ENCODE assay signal across 8 mouse cellular contexts in genomic region chr7:82335211-82336121, GRCm38 (mm10). TPM values are rescaled to one million over a fixed set of nuclear protein-coding genes. Genes with fewer than 3 reads are reported as not detected.
DNase-seq lines count a peak whose midpoint lies in the region; ATAC-seq and TF ChIP-seq lines count a peak whose summit lies in the region.

Adamtsl3 (plus strand) TSS chr7:82335694.

- peak within 1 kb of the TSS; percentile 53 for H3K9ac ChIP-seq in heart, postnatal 0 days (replicated peaks; ENCODE audit: low read depth, low read length)
- peak within 1 kb of the TSS; percentile 18 for H3K9ac ChIP-seq in stomach, postnatal 0 days (ENCODE audit: low read length)

- WGBS in forebrain, embryonic 10.5 days, result under 1% methylated on average over 92 of the region's 95 CpGs
- WGBS in heart, postnatal 0 days, result 2% methylated on average over 76 of the region's 95 CpGs
- WGBS in midbrain, embryonic 10.5 days, result 1% methylated on average over 95 of the region's 95 CpGs
- 2% methylated on average over 88 of the region's 95 CpGs for WGBS in stomach, postnatal 0 days

- H3K9me3 ChIP-seq in forebrain, embryonic 10.5 days, result no peaks in the 10 kb centered on the region
- no peaks in the 10 kb centered on the region for H3K9me3 ChIP-seq in heart, postnatal 0 days (replicated peaks; ENCODE audit: control insufficient read depth, low read length)
- no peaks in the 10 kb centered on the region for H3K9me3 ChIP-seq in midbrain, embryonic 10.5 days (replicated peaks)
- H3K9me3 ChIP-seq in stomach, postnatal 0 days (ENCODE audit: control insufficient read depth, low read length), result no peaks in the 10 kb centered on the region

- peak within 1 kb of the TSS; percentile 58 for H3K4me3 ChIP-seq in forebrain, embryonic 10.5 days
- peak within 1 kb of the TSS; percentile 57 for H3K4me3 ChIP-seq in heart, postnatal 0 days (ENCODE audit: low read depth, low read length)
- H3K4me3 ChIP-seq in midbrain, embryonic 10.5 days, result peak within 1 kb of the TSS; percentile 58
- peak within 1 kb of the TSS; percentile 43 for H3K4me3 ChIP-seq in stomach, postnatal 0 days (ENCODE audit: low read depth, low read length)

- H3K4me1 ChIP-seq in forebrain, embryonic 10.5 days, result peaks cover 16% of the 10 kb centered on the region
- no peaks in the 10 kb centered on the region for H3K4me1 ChIP-seq in heart, postnatal 0 days (ENCODE audit: control insufficient read depth, insufficient read depth)
- peaks cover 16% of the 10 kb centered on the region for H3K4me1 ChIP-seq in midbrain, embryonic 10.5 days
- H3K4me1 ChIP-seq in stomach, postnatal 0 days (replicated peaks; ENCODE audit: control insufficient read depth, insufficient read depth), result no peaks in the 10 kb centered on the region; the same call in 1 of the 2 replicates

- peak within 1 kb of the TSS; percentile 79 for H3K4me2 ChIP-seq in heart, postnatal 0 days (ENCODE audit: low read depth, low read length)
- peak within 1 kb of the TSS; percentile 70 for H3K4me2 ChIP-seq in stomach, postnatal 0 days (replicated peaks; ENCODE audit: low read depth)

- H3K27ac ChIP-seq in forebrain, embryonic 10.5 days, result no peak within 1 kb of the TSS
- no peak within 1 kb of the TSS for H3K27ac ChIP-seq in heart, postnatal 0 days (ENCODE audit: low read depth)
- H3K27ac ChIP-seq in midbrain, embryonic 10.5 days (replicated peaks), result no peak within 1 kb of the TSS; the same call in 1 of the 2 replicates
- H3K27ac ChIP-seq in stomach, postnatal 0 days (replicated peaks), result no peak within 1 kb of the TSS

- H3K36me3 ChIP-seq in forebrain, embryonic 10.5 days (replicated peaks), result no peaks in the 10 kb centered on the region
- H3K36me3 ChIP-seq in heart, postnatal 0 days (replicated peaks; ENCODE audit: control insufficient read depth, insufficient read depth, low read length), result no peaks in the 10 kb centered on the region
- H3K36me3 ChIP-seq in midbrain, embryonic 10.5 days, result no peaks in the 10 kb centered on the region
- H3K36me3 ChIP-seq in stomach, postnatal 0 days (ENCODE audit: control insufficient read depth, insufficient read depth, low read length), result no peaks in the 10 kb centered on the region

- DNase-seq in right cerebral cortex, postnatal 10 days (ENCODE audit: low spot score in 2 of 2), result peak; percentile 39 to 55
- no peak for DNase-seq in right cerebral cortex, postnatal 36 days (ENCODE audit: low spot score in 2 of 2)
- DNase-seq in forebrain, embryonic 10.5 days (ENCODE audit: extremely low spot score, low spot score), result peak; percentile 29
- DNase-seq in heart, postnatal 0 days (ENCODE audit: low spot score), result peak; percentile 34
- DNase-seq in kidney, postnatal 36 days, result peak; percentile 15 to 74
- peak; percentile 50 for DNase-seq in midbrain, embryonic 10.5 days (ENCODE audit: low spot score)
- DNase-seq in stomach, postnatal 0 days (ENCODE audit: low spot score), result peak; percentile 71
- no peak for DNase-seq in spleen, adult 18-20 months

- TF ChIP-seq CTCF in heart, postnatal 0 days (IDR thresholded peaks at IDR 0.05; ENCODE audit: low read depth), result no peak
- TF ChIP-seq CTCF in stomach, postnatal 0 days (IDR thresholded peaks at IDR 0.05; ENCODE audit: low read depth), result no peak

- no peak for TF ChIP-seq EP300 in heart, postnatal 0 days (IDR thresholded peaks at IDR 0.05; ENCODE audit: low read depth)
- TF ChIP-seq EP300 in stomach, postnatal 0 days (optimal IDR thresholded peaks at IDR 0.05), result no peak

- peak; percentile 76 for ATAC-seq in heart, postnatal 0 days (ENCODE audit: insufficient read depth, low read depth)
- peak; percentile 69 for ATAC-seq in stomach, postnatal 0 days (ENCODE audit: low FRiP score, low TSS enrichment)

- peaks cover 59% of the 10 kb centered on the region for H3K27me3 ChIP-seq in forebrain, embryonic 10.5 days (ENCODE audit: poor library complexity, severe bottlenecking)
- peaks cover 26% of the 10 kb centered on the region for H3K27me3 ChIP-seq in heart, postnatal 0 days (ENCODE audit: control insufficient read depth, insufficient read depth, low read length)
- H3K27me3 ChIP-seq in midbrain, embryonic 10.5 days (ENCODE audit: low read depth, poor library complexity, severe bottlenecking), result peaks cover 57% of the 10 kb centered on the region
- H3K27me3 ChIP-seq in stomach, postnatal 0 days (ENCODE audit: control insufficient read depth, insufficient read depth, low read length), result no peaks in the 10 kb centered on the region; the same call in 1 of the 2 replicates

RNA-seq across cellular contexts. Expression of gene Adamtsl3, which starts in this region (rescaled TPM):
- polyA plus RNA-seq in forebrain, embryonic 10.5 days (2016; fragmentation: Nextera tagmentation; extraction: Ambion mirVana), result not detected in 2 replicates
- total RNA-seq in heart, postnatal 0 days (2014; rRNA removed; ENCODE audit: low replicate concordance), result 2.0 and 4.1 TPM in 2 replicates
- 1.00 and 1.0 TPM in 2 replicates for polyA plus RNA-seq in heart, postnatal 0 days (2015; fragmentation: Nextera tagmentation; extraction: Ambion mirVana)
- polyA plus RNA-seq in midbrain, embryonic 10.5 days (2016; fragmentation: Nextera tagmentation; extraction: Ambion mirVana), result not detected in 2 replicates
- polyA plus RNA-seq in stomach, postnatal 0 days (2015; fragmentation: Nextera tagmentation; extraction: Ambion mirVana), result 2.2 and 2.3 TPM in 2 replicates

Comparison
In these comparisons a context has a peak if more than half of its experiments do, and no peak if none do; other contexts are left out.
1. DNase-seq: peak in right cerebral cortex, postnatal 10 days (2 of 2), heart, postnatal 0 days (single experiment), kidney, postnatal 36 days (2 of 2) and stomach, postnatal 0 days (single experiment); none in right cerebral cortex, postnatal 36 days (0 of 2) and spleen, adult 18-20 months (0 of 2).
2. Peak in DNase-seq and H3K4me3 ChIP-seq in forebrain, embryonic 10.5 days; RNA of the gene not detected or under 1 TPM.
3. Peak in DNase-seq and H3K4me3 ChIP-seq in midbrain, embryonic 10.5 days; RNA of the gene not detected or under 1 TPM.
4. Peak in every context shown above with its lines, with median percentiles within 50 percentile points of each other: H3K4me3 ChIP-seq.